Mouse (Mus musculus) frontal cortex, postnatal 36 days (tissue): ENCODE data around the gene Cry2.

Source experiments
- DNase-seq, 2 experiments: peaks; one replicate each; pipeline ENCODE4 v3.0.0; 2022; ENCODE audit warnings: low spot score in 2 of 2

Gene Cry2

DNA sequence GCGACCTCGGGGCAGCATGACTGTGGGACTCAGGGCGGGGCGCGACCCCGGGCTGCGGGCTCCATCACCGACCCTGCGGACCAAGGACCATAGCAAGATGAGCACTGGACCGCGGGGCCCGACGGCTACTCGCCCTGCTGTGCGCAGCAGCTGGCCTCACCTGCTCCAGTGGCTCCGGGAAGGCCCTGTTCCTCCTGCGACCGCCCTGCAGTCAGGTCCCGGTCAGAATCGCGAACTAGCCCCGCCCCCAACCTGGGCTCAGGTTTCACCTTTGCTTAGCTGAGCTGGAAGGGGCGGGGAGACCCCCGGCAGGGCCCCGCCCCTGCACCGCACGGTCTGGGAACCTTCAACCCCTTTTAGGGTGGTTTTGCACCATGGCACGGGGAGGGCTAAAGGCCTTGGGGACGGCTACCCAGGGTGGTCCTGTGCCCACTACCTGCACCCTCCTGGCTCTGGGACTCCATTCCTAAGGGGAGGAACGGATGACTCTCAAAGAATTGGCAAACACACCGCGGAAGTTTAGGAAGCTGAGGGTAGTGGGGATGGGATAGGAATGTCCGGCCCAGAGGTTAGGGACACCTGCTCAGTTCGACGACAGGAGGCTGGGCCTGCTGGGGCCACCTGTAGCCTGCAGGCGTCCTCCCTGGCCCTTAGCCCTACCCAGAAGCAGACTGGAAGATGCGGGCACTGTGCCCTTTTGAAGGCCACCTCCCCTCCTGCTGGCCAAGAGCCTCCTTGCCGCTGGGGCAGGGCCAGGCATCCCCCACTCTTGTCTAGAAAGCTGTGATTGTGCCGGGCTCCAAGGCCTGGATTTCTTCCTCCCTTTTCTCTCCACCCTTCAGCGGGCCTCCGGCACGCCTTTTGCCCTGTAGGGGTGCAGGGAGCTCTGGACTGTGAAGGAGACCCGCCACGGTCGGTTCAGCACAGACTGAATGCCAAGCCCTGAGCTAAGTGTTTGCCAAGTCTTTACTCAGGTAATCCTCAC is 62.7 kb downstream of the Cry2 start:
- no peak for DNase-seq

DNA sequence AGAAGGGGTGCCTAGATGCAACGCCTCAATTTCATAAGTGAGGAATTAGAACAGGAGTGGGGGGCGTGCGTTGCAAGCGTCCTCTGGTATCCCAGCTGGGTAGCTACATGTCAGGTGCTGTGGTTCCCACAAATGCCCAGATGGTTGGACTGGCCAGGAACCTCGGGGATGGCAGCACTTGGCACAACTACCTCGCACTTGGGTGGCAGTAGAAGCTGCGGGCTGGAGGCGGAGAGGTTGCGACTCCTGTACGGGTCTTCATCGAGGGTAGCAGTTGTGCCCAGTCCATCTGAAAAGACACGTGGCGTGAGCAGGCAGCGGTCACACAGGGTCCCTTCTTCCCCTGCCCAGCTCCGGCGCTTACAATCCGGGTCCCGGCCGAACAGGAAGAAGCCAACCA is 63.5 kb downstream of the Cry2 start:
- no peak for DNase-seq

DNA sequence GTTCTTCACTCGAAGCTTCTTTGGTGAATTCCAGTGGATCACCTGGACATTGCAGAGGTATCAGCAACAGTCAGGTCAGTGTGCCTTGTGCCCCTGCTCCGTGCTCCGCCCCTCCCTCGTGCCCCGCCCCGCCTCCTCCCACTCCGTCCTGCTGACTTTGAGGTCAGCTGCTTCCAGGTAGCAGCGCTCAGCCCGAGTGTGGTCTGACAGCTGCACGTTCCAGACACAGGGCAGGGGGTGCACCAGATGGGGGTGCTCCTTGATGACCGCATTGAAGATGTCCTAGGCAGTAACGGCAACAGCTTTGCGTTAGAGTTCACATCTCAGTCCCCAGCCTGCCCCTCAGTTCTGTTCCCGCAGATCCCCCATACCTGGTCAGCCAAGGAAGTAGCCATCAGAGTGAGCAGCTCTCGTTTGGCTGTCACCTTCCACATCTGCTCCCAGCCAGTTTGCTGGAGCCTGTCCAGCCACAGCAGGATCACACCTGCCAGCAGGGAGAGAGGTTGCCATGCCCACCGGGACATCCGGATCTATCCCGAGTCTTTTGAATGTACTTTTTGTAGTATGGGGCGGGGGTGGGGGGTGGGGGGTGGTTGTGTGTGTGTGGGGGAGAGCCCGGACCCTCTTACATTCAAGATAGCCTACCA is 66.3 kb downstream of the Cry2 start:
- DNase-seq, result no peak

DNA sequence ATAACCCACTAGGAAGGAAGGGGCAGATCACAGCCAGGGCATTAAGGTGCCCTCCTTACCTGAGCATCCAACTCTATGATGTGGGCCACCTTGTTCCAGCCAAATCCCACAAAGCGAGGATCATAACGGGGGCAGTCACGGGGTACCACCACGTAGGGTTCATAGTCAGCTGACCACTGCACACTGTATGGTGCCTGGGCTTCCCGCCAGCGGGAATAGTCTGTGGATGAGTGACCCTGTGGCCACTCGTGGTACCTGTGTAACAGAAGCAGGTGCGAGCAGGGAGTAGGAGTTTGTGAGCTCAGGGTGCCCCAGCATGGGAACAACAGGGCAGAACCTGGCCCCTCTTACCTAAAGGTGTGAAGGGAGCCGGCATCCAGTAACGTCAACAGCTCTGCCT is 68.3 kb downstream of the Cry2 start:
- DNase-seq, result no peak

DNA sequence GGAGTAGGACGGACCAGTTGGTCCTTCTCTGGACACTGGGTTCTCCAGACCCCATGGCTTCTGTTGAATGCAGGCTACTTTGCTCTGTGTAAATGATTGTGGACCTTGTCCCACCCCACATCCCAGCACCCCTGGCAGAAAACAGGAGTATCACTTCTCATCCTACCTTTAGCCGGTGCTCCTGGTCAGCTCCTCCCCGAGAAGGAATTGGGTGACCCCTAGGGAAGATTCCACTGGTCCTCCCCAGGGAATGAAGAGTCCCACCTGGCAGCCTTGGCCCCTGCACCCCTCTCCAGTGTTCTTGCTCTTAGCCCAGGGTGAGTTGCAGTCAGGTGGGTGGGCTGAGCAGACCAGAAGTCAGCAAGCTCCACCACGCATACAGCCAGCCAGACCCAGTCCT is 69.8 kb downstream of the Cry2 start:
- DNase-seq, result no peak

DNA sequence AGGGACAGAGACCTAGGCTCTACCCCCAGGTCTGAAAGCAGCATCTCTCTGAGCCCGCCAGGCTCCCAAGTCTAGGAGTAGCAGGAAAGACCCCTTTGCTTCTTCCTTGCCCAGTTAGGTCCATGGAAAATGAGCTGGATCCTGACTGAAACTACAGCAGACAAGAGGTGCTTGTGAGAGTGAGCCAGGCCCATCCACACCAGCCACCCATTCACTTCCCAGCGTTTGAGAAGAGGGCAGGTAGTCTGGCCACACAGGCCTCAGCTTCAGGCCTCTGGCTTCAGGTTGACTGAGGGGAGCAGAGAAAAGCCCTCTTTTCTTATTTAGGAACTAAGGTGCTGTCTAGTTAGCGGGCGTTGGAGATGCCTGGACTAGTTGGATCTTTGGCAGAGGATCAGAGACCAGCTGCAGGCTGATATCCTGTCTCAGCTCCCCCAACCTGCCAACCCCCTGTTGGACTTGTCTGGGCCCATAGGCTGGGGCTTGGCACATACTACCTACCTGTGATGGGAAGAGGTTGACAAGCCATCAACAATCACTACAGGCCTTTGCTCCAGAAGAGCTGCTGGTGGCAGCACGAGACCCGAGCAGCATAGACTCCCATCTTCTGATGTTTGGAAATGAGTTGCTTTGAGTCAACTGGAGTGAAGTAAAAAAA is 71.1 kb downstream of the Cry2 start:
- no peak for DNase-seq

DNA sequence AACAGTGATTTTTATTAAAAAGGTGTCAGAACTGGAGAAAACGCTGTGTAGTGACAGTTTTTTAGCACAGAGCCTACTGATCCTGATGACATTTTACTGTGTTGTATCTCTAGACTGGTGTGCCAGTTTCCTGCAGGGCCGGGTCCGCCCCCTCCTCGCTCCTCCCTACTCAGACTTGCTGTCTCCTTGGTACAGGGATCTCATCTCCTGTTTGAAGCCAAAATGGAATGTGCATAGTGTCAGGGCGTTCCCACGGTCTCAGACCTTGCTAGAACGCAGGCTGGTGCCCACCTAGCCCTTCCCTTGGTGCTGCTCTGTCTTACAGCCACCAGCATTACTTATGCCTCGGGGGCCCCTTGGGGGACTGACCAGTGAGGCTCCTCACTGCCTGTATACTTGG is 72.0 kb downstream of the Cry2 start:
- DNase-seq, result no peak

DNA sequence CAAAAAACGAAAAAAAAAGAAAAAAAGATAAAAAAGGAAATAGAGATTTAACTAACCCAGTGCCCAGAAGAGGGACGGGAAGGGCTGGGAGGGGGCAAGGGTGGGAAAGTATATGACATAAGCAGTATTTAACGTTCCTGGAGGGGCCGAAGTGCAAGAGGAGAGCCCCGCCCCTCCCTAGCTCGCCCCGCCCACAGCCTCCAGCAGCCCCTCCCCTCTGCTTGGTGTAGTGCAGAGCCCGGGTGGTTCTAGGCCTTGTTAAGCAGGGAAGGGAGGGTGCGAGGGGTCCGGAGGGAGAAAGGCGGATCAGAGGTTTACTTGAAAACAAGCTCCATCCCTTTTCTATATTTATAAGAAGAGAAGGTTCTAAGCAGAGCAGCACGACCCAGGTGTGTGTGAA is 73.0 kb downstream of the Cry2 start:
- DNase-seq, result no peak

DNA sequence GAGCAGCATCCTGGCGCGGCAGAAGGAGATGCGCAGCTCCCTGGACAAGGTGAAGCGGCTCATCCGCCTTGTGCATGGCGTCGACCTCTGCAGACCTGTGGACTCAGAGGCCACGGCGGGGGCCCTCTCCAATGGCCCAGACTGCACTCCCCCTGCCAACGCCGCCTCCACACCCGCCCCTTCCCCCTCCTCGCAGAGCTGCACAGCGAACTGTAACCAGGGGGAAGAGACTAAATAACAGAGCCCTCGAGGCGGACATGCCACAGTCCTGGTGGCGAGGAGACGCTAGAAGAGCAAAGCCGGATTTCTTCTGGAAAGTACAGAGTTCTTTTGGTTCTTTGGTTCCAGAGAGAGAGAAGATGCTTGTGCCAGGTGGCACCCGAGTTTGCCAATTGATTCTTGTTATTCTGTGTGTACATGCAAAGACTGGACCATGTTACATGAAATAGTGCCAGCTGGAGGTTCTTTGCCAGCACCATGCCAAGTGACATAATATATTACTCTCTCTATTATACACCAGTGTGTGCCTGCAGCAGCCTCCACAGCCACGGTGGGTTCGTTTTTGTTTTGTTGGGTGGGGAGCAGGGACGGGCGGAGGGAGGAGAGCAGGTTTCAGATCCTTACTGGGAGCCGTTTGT is 73.5 kb downstream of the Cry2 start:
- DNase-seq, result no peak

DNA sequence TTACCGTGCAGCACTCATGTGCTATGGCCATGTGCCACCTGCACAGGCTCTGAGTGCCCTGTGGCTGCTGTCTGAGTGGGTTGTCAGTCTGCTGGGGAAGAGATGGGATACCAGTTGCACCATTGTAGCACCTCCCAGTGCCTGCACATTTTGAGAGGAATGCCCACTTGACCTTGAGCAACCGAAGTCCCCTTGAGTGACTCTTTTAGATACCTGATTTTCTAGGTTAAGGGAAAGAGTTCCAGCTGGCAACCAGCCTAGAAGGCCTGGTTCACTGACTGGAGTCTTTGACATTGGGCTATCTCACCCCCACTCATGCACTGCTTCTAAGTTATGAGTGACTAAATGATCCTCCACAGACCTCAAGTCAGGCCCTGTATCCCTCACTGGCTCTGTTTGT is 74.5 kb downstream of the Cry2 start:
- no peak for DNase-seq

DNA sequence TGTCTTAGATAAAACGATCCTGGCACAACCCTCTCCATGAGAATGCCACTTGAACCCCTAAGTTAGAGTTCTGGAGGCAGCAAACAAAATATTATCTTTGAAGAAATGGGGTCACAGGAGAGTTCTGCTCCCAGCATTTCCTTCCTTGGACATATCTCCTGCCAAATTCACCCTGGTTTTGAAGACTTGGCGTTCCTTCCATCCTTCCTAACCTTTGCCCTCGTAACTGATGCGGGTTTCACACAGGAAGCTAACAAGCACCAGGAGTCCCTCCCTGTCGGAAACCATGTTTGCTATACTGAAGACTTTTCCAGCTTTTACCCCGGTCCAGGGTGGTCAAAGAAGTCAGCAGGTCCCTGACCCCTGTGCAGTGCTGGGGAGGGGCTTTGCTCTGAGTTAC is 79.6 kb downstream of the Cry2 start:
- DNase-seq, result no peak
